Mouse (Mus musculus) regulatory T cell (primary cell): Measurements from ENCODE around the gene B3gnt2.

ENCODE experiments used
- in situ Hi-C: fragments of 300-600 bp; cut with MboI, MseI; formaldehyde crosslinking; loops from one replicate; pipeline ENCODE4 v1.15.1; 2025; ENCODE audit warnings: high pct_unique_total_duplicates

Gene B3gnt2

DNA sequence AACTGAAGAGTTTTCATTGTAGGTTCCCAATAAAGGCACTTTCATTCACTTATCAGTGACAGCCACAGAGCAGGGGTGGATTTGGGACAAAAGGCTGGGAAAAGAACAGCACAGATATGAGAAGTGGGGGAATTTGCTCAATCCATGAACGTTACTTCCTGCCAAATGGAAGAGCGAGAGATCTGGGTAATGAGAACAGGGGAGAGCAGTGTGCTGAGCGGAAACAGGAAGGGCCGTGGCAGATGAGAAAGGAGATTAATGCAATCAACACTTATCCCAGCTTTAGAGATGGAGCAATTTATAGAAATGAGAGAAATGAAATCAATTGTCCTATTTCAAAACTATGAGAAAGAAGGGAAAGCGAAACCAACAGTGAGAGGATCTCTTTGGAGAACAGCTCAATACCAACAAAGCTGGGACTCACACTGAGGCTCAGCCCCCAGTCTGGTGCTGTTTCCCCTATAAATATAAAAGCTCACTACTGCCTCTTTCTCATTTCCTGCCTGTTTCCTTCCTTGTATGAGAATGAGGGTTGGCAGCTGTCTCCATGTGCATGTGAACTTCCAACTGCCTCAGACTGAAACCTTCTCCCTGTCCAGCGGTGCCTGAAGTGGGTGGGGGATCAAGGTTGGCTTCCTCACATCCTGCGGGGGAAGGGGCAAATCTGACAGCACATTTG, 11.0 kb upstream of the B3gnt2 start:
- in situ Hi-C loops: loop anchor here (5.0 to 25.0 kb wide), 4 partner anchors 61 to 391 kb away; partner anchors contain the start of gene Xpo1

DNA sequence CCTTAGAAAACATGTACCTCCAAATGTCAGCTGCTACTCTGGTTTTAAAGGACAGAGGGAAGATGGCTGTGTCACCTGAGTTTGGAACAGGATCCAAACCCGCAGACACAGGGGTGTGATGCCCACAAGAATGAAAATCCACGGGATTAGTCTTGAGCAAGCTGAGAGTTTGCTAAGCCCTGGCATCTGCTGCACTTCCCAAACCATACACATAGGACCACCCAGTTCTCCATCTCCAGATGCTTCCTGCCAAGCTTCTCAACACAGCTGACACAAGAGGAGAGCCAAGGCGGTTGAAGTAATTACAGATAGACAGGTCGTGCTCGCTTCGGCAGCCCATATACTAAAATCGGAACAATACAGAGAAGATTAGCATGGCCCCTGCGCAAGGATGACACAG, 7.8 kb upstream of the B3gnt2 start:
- in situ Hi-C loops: loop anchor here (25.0 kb wide), 1 partner anchor 394 kb away; the partner anchor contains the start of gene Xpo1

DNA sequence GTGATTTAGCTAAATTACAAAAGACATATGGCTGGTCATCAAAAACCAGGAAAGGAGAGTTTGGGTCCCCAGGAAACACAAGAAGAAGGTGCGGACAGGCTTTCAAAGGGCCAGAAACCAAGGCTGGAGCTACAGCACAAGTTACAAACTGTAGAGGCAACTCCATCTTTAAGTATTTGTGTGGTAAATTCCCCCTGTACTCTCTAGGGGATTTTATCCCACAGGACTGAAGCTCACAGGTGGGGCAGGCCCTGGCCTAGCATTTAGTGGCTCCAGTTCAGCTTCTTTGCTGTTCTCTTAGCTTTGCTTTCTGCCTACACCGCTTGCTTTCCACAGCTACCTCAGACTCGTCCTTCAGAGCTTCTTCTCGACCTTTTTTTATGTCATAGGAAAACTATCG, 6.9 kb upstream of the B3gnt2 start:
- in situ Hi-C loops: loop anchor here (25.0 kb wide), 1 partner anchor 395 kb away; the partner anchor contains the start of gene Xpo1

DNA sequence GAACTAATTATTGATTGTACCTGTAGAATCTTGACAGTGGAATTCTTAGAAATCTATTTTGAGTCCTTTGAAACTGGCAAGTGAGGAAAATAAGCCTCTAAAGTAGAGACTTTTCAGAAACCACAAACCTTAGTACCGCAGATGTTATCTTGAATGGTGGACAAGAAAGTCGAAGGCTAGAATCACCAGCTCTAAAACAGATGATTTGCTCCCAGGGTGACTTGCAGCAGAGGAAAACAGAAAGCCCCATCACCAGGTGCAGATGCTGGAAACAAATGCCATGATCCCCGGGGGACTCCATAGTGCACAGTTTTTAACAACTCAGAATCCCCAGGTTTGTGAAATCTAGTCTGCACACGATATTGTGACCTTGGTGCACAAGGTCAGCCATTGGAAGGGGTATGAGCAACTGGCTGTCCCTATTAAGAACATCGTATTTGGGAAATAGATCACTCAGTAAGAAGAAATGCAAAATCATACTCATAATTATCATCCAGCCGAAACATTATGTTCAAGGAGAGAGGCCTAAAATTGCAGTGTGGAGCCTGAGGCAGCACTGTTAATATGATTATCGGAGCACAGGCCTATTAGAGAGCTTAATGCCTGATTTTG, 5.0 kb upstream of the B3gnt2 start:
- in situ Hi-C loops: loop anchor here (25.0 kb wide), 1 partner anchor 397 kb away; the partner anchor contains the start of gene Xpo1

DNA sequence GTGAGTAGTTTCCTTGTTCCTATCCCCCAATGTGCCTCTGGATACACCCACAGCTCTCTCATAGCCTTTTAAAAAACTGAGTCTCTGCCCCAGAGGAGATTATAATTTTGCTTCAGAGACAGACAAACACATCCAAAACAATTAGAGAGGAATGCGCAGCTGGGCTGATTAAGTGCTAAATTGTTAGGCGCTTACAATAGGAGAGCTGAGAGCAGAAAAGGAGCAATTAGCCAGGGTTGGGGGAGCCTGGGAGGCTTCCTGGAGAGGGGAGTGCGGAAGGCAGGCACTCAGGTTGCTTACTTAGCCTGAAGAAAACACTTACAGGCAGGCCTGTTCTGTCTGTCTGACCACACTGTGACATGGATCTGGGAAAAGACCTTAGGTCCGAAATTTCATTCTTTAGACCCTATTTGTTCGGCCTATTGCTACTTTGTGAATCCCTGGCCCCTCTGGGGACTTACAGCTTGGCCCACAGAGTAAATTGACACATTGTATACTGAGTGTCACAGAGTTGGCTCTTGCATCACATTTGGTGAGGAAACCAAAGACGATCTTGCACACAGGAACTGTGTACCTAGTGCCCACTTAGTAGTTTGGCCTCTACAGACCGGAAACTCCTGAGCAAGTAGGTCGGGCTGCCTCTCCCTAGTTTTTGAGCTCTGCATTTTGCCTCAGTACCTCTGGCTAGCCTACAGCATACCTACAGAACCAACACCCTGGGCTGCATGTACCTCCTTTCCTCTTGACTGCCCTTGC, 3.7 kb upstream of the B3gnt2 start:
- in situ Hi-C loops: loop anchor here (5.0 to 25.0 kb wide), 2 partner anchors 227 to 398 kb away; partner anchors contain the start of gene Xpo1

DNA sequence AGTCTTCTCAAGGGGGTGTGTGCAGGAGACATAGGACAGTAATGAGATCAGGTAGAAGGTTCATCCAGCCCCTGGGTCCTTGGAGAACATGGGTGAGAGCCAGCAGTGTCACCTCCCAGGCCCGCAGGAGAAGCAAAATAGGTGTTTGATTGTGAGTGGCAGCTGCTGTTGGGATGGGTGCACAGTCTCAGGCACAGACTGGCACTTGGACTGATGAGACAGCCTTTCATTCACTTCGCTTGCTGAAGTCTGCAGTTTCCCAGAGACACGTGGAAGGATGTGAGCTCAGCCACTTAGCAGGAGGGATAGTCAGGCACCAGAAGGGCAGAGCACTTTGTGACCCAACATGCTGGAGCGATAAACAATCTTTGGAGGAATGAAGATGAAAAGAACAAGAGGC, 2.8 kb upstream of the B3gnt2 start:
- in situ Hi-C loops: loop anchor here (5.0 to 25.0 kb wide), 2 partner anchors 226 to 399 kb away; partner anchors contain the start of gene Xpo1

DNA sequence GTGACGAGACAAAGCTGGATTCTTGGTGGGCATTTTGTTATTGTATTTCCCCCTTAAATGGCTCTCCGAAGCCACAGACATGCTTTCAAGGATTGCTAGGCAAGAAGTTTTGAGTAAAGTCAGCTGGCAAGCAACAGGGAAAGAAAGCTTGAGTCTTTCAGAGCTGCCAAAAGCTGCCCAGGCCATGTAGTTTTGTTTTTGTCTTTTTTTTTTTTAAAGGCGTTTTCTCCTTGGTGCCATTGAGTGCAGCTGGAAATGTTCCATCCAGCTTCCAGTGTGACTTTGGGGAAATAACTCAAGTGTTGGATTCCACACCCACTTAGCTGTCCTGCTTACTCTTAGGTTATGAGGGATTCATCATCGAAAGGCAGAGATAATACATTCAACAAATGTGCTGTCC, 554 bp upstream of the B3gnt2 start:
- in situ Hi-C loops: loop anchor here (5.0 to 25.0 kb wide), 2 partner anchors 224 to 401 kb away; partner anchors contain the start of gene Xpo1

DNA sequence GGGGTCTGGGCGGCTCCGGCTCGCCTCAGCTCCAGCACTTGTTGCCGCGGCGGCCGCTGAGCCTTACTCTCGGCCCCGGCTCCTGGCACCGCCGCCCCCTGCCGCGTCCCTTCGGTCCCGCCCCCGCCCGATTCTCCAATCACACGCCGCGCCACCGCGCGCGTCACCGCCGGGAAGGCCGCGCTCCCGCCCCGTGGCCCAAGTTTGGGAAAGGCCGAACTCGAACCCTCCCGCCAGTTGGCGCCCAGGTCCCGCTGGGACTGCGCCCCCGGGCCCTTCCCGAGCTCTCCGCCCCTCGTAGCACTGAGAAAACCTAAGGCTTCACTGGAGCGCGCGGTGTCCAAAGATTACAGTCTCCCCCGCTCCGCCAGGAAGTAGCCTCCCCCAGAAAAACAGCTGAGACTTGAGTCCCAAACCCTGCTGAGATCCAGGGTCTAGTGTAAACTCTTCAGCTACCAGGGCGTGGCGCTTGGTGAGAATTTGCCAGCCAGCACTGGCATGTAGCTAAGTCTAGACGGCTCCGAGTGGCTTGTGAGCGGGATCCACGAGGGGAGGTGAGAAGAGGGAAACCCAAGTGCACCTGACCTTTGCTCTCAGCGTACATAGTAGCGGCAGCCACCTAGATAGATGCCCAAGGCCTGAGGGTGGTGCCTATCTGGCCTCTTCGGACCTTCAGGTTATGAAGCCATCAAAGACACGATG, 977 bp downstream of the B3gnt2 start:
- in situ Hi-C loops: loop anchor here (5.0 to 25.0 kb wide), 2 partner anchors 222 to 403 kb away; partner anchors contain the start of gene Xpo1

DNA sequence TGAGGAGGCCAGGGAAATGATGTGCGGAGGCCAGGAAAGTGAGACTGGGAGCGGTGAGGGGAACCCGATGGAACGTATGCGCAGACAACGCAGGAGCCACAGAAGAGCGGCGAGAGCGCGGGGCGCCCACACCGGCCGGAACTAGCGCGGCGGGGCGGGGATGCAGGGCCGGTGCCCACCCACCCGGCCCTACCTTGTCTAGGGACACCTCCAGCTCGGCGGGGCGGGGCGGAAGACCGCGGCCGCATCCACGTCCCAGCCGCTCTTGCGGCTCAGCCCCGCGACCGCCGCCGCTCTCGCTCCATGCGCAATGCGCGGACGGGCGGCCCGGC, 1.5 kb downstream of the B3gnt2 start:
- in situ Hi-C loops: loop anchor here (25.0 kb wide), 1 partner anchor 403 kb away; the partner anchor contains the start of gene Xpo1

DNA sequence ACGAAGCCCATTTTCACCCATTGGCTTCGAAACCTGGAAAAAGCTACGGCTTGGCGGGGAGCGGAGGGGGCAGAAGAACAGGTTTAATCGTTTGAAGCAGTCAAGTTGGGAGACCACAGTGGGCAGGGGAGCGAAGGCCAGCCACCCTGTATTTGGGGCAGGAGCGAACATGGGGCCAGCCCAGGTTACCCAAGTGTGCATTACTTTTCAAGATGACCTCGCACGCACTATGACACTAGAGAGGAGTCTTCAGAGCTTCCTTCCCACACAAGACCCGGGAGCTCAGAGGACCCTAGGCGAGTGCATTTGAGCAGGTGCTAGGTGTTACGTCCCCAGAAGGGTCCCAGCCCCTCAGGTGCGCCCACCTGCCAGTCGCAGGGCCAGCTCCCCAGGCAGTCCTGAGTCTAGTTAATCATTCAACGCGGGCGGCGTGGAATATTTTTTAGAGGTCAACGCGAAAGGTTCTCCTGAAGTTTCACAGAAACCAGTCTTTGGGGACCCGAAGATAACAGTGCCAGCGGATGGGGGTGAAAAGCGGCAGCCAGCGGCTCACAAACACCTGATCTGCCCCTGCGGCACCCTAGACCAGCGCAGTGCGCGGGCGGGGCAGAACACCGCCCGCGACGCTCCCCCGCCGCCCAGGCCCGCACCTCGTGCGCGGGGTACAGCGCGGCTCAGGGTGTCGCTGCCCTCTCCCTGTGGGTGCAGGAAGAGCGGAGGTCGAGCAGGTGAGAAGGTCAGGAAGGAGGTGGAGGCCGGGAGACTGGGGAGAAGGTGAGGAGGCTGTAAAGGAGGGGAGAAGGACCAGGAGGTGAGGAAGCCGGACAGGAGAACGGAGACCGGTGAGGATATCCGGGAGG, 2.1 kb downstream of the B3gnt2 start:
- in situ Hi-C loops: loop anchor here (25.0 kb wide), 1 partner anchor 404 kb away; the partner anchor contains the start of gene Xpo1

DNA sequence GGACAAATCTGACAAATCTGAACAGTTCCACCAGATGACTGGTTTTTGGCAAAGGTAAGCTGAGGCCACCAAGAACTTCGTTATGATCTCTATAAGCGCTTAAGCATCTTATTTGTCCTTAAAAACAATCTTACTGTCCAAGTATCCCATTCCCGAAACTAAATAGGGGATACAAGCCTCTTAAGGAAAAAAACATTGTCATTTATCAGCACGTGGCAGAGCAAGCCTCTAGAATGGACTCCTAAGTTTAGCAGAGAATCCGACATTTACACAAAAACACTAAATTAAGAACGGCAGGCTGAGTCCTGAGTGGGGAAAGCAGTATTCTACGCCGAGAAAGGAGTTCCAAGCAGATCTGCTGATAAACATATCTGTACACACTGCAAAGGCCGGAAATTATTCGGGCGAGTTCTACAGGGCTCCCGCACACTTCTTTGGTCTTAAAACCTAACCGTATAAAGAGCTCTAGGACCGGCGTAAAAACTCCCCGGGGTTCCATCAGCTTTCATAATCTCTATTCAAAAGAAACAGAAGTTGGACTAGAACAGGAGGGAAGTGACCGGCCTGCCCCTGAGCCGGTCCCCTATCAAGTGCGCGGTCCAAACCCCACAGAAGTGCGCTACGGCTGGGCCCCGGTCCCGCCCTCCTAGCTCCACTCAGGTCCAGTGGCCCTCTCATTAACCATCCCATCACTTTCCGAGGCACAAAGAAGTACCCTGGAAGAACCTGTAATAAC, 2.9 kb downstream of the B3gnt2 start:
- in situ Hi-C loops: loop anchor here (25.0 kb wide), 1 partner anchor 404 kb away; the partner anchor contains the start of gene Xpo1

DNA sequence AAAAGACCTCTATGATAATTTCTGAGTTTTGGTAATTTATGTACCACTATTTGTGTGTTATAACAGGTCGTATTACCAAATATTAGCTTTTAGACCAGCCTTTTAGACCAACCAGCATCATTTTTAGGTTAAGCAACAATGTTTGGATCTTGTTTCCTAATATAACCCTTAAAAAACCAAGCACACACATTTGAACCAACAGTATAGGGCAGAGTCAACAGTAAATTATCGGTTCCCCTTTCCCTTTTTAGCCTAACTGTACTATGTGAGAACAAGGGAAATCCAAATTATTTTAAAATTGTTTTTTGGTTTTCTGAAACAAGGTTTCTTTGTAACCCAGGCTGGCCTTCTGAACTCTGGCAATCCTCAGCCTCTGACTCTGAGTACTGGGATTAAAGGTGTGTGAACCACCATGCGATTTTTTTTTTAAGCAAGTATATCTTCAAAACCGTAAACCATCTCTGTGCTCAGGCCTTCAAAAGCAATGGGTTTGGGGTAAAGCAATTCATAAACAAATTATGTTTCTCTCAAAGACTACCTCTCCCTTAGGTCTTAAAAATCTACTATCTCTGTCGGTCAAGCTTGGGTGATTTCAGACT, 3.6 kb downstream of the B3gnt2 start:
- in situ Hi-C loops: loop anchor here (25.0 kb wide), 1 partner anchor 405 kb away; the partner anchor contains the start of gene Xpo1

DNA sequence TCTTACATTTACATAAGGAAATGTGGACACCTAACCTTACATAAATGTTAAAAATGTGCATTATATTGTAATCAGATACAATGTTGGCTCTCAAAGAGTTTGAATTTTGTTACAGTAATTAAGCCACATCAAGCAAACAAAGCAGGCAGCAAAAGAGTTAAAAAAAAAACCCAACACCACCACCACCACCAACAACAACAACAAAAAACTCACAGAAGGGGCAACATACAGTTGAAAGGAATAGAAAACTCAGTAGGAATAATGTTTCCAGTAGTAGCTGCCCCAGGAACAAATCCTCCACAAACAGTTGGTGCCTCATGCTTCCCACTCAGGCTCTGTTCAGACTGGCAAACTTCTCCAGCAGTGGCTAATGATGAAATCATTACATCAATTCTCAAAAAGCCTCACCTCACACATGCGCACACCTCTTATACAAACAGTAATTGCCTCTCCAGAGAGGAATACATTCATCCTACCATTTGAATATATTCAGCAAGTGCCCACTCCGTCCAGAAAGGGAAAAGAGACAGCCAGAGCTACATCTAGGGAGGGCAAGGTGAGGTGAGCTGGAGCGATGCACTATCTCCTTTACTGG, 4.3 kb downstream of the B3gnt2 start:
- in situ Hi-C loops: loop anchor here (25.0 kb wide), 1 partner anchor 406 kb away; the partner anchor contains the start of gene Xpo1

DNA sequence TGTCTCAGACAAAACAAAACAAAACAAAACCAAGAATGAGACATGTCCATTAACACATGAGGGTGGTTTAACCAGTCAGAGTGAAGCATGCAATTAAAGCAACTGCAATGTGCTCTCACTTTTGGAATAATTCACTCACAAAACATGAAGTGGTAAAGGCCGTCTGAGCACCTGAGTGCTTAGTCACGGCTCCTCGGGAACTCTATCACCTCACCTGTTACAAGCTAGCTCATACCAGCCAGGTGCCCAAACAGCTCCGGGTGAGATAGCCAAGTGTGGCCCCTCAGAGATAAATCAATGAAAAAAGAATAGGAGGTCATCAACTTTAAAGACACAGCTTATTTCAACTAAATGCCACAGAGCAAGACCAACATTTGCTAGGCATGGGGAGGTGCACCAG, 6.2 kb downstream of the B3gnt2 start:
- in situ Hi-C loops: loop anchor here (25.0 kb wide), 1 partner anchor 408 kb away; the partner anchor contains the start of gene Xpo1

DNA sequence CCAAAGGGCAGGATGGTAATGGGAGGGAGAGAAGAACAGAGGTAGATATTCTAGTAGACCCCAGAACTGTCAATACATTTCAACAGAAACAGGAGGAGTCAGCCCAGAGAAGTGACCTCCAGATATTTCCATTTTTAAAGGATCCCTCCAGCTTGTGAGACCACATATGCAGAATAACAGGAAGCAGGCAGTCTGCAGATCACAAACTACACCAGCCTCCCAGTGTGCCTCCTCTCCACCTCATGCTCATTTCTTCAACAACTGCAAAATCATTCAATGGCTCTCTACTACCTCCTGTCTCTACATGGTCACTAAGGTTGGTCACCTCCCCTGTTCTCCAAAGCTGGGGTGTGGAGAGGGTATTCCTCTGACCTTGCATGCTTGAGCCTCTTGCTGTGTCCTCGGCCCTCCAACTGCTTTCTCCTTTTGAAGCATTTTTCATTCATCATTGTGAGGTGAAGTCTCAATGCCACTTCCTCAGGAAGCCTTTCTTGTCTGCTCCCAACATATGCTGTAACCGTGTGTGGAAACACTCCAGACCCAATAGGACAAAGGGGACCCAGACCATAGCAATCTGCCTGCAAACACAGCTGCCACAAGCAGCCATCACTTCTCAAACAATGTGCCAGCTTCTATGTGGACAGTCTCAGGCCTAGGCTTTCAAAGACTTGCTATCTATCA, 7.1 kb downstream of the B3gnt2 start:
- in situ Hi-C loops: loop anchor here (25.0 kb wide), 1 partner anchor 409 kb away; the partner anchor contains the start of gene Xpo1

DNA sequence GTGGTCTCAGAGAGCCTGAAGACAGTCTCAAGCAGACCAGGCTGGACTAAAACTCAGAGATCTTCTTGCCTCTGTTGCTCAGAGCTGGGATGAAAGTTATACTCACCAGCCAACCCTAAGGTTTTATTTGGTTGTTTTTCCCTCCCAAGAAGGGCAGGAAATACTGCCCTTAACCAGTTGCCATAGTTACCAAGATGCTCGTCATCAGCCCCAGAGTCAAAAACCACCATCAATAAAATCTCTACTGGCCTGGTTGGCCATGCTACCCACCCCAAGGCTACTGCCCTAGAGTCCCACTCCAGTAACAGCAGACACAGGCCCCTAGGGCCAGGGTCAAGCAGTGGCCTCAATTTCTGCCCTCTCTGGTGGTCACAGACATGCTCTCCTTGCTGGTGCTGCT, 8.3 kb downstream of the B3gnt2 start:
- in situ Hi-C loops: loop anchor here (25.0 kb wide), 1 partner anchor 410 kb away; the partner anchor contains the start of gene Xpo1

DNA sequence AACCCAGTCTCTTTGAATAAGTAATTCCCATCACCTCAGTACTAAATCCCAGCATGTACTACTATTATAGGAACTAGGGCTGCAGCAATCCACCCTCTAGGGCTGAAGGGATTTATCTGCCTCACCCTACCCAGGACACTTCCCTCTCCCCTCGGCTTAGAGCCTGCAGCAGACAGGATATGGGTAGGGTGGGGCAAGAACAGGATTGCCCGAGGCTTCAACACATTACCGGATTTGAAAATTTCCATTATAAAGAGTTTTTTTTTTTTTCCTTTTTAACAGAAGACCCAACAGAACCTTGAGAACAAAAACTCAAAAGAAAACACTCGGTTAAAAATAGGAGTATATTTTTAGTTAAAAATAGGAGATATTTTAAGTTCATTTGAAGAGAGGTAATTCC, 9.3 kb downstream of the B3gnt2 start:
- in situ Hi-C loops: loop anchor here (25.0 kb wide), 1 partner anchor 411 kb away; the partner anchor contains the start of gene Xpo1

DNA sequence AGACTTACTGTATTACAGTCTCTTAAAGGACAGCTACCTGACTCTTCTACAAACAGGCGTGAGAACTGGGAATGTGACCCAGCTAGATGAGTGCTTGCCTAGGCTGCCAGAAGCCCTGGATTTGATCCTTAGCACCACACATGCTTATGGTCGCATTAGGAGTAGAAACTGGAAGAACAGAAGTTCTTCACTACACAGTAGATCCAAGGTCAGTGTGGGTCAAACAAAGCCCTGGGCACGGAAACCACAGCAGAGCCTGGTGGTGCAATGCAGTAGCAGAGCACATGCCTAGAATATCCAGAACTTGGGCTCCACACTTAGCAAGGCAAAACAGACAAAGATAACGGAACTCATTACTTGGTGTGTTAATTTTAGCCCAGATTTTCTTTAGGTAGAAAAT, 10.7 kb downstream of the B3gnt2 start:
- in situ Hi-C loops: loop anchor here (25.0 kb wide), 1 partner anchor 412 kb away; the partner anchor contains the start of gene Xpo1
